Mouse (Mus musculus) kidney, embryonic 15.5 days (tissue): Measurements from ENCODE around the gene Gfi1b. TPM values are rescaled to one million over a fixed set of nuclear protein-coding genes. Genes with fewer than 3 reads are reported as not detected.
A peak's percentile ranks its signal among the peaks of the same experiment; 100 is the strongest.

Experiments
- ATAC-seq: fragments of 200-750 bp; cut with Nextera tagmentation; replicated peaks from 2 replicates; pipeline ENCODE4 v1.8.0; 2017; ENCODE audit warnings: moderate TSS enrichment; ENCODE audit not compliant: low FRiP score
- H3K27ac ChIP-seq: fragments of 300-500 bp; sonication (generic); 2 replicates; pipeline ENCODE4 v1.5.1; 2015; ENCODE audit warnings: mild to moderate bottlenecking, inconsistent platforms
- H3K27me3 ChIP-seq: fragments of 300-500 bp; sonication (generic); 2 replicates; pipeline ENCODE4 v1.6.1; 2015; ENCODE audit warnings: inconsistent platforms
- H3K36me3 ChIP-seq: fragments of 300-500 bp; sonication (generic); 2 replicates; pipeline ENCODE4 v1.6.1; 2015; ENCODE audit warnings: inconsistent platforms
- H3K4me1 ChIP-seq: fragments of 300-500 bp; sonication (generic); 2 replicates; pipeline ENCODE4 v1.6.1; 2015; ENCODE audit warnings: inconsistent platforms
- H3K4me2 ChIP-seq: fragments of 300-500 bp; sonication (generic); 2 replicates; pipeline ENCODE4 v1.6.1; 2015; ENCODE audit warnings: moderate library complexity, mild to moderate bottlenecking, inconsistent platforms
- H3K4me3 ChIP-seq: fragments of 300-500 bp; sonication (generic); replicated peaks from 2 replicates; pipeline ENCODE4 v1.5.1; 2015; ENCODE audit warnings: mild to moderate bottlenecking, inconsistent platforms
- H3K9ac ChIP-seq: fragments of 300-500 bp; sonication (generic); 2 replicates; pipeline ENCODE4 v1.6.1; 2015; ENCODE audit warnings: mild to moderate bottlenecking, inconsistent platforms
- H3K9me3 ChIP-seq: fragments of 300-500 bp; sonication (generic); replicated peaks from 2 replicates; pipeline ENCODE4 v1.6.1; 2016; ENCODE audit warnings: inconsistent platforms
- WGBS: fragments of 180-500 bp; shearing (Covaris S2); methylation state at CpG from one replicate; pipeline ENCODE4 v1.1.7; 2015; ENCODE audit warnings: mixed read lengths; 5-methylcytosine and 5-hydroxymethylcytosine counted together
- polyA plus RNA-seq: library from polyadenylated mRNA; unstranded; fragments of >200 nt; fragmentation: Nextera tagmentation; extraction: Ambion mirVana; gene quantifications from 2 replicates; pipeline ENCODE4 v1.2.1, GENCODE M21; 2015

Gene Gfi1b
- polyA plus RNA-seq: 0.69 and 1.1 TPM in 2 replicates

DNA sequence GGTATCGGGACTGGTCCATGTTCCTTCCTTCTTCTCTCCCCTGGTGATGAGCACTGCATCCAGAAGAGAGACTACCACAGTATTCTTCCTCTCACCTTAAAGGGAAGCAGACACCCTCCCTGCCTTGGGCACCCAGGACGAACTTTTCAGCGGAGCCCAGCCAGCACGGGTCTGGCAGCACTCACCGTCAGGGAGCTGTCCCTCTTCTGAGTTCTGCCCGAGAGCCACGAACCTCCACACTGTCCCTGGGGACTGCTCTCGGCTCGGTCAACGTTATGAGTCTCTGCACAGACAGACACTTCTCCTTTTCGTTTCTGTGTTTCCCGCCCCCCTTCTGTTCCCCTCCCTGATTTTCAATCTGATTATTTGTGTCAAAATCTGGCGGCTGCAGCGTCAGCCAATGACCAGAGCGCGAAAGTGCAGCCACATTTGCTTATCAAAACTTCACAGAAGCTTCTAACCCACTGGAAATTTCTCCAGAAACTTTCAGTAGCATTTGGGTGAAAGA lies at the start of gene Gfi1b:
Gene Gfi1b, minus strand, starts transcription at position 319 of the 508 bp plus-strand sequence.
- Histone ChIP-seq H3K4me1 (peaks cover 20% of the 10 kb centered on the region), H3K4me2 (peak within 1 kb of the TSS; percentile 16; the same call in 1 of the 2 replicates), H3K27ac (no peak within 1 kb of the TSS), H3K27me3 (peaks cover 34% of the 10 kb centered on the region), H3K9me3 (no peaks in the 10 kb centered on the region), H3K4me3 (0 out of 2 replicates have a peak within 1 kb of the TSS, but pooled peaks have one; percentile 7), H3K9ac (no peak within 1 kb of the TSS), H3K36me3 (no peaks in the 10 kb centered on the region)
- 6% methylated on average over 16 of the region's 16 CpGs for WGBS
- ATAC-seq: no peak

DNA sequence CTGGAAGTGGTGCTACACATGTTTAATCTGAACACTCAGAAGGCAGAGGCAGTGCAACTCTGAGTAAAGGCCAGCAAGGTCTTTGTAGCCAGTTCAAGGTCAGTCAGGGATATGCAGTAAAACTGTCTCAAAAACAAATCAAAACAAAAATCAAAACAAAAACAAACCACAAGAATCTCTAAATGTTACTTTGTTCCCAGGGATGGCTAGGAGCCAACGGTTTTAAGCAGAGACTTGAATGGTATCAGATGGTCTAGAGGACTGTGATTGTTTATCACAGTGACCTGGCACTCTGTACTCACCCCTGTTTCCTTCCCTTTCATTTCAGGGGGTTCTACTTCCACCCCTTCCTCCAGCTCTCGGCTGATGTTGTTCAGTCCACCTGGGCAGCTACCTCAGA lies 49.7 kb upstream of the Gfi1b start:
- Histone ChIP-seq H3K9me3 (no peaks in the 10 kb centered on the region), H3K4me3 (no peak overlapping the region), H3K36me3 (peaks cover 95% of the 10 kb centered on the region), H3K9ac (no peak overlapping the region), H3K4me1 (no peaks in the 10 kb centered on the region), H3K4me2 (no peak overlapping the region), H3K27me3 (no peaks in the 10 kb centered on the region), H3K27ac (no peak overlapping the region)
- ATAC-seq: no peak
- 74% methylated on average over 2 of the region's 2 CpGs for WGBS

DNA sequence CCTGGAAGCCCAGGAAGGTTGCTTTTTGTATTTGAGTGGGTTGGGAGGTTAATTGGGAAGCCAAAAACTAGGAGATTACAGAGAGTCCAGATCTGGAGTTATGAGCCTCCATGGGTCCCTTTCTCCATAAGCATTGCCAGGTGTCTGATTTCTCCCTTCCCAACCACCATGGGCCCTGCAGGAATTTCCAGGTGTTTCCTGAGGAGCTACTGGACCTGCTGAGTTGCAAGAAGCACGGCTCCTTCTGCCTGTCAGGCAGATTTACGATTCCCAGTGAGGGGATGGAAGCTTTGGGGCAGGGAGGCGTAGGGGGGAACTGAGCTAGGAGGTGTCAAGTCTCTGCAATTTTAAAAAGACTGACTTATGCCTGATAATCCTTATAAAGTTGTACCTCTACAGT lies 44.0 kb upstream of the Gfi1b start:
- Histone ChIP-seq H3K9me3 (no peaks in the 10 kb centered on the region), H3K9ac (no peak overlapping the region), H3K27me3 (no peaks in the 10 kb centered on the region), H3K36me3 (peaks cover 96% of the 10 kb centered on the region), H3K4me1 (no peaks in the 10 kb centered on the region), H3K4me2 (no peak overlapping the region), H3K27ac (no peak overlapping the region), H3K4me3 (no peak overlapping the region)
- no peak for ATAC-seq
- 52% methylated on average over 3 of the region's 3 CpGs for WGBS

DNA sequence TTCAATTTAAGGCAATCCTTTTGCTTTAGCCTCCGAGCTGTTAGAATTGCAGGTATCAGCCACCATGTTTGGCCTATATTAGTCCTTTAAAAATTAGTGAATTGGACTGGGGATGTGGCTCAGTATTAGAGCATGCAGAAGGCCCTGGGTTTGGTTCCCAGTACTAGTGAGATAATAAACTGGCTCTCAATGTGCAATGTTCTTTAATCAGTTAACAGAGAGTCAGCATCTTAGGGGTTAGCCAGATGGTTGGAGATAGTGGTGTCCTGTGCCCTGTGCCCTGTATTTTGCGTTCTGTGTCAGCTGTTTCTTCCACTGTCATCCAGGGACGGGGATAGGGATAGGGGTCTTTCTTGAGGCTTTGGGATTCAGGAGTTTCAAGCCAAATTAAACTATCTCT lies 41.1 kb upstream of the Gfi1b start:
- H3K27me3 ChIP-seq: no peaks in the 10 kb centered on the region
- WGBS: 91% methylated on average over 3 of the region's 3 CpGs
- no peak for ATAC-seq
- H3K4me3 ChIP-seq: no peak overlapping the region
- no peak overlapping the region for H3K4me2 ChIP-seq
- no peak overlapping the region for H3K9ac ChIP-seq
- H3K4me1 ChIP-seq: no peaks in the 10 kb centered on the region
- H3K27ac ChIP-seq: no peak overlapping the region
- H3K36me3 ChIP-seq: peaks cover 99% of the 10 kb centered on the region
- H3K9me3 ChIP-seq: no peaks in the 10 kb centered on the region

DNA sequence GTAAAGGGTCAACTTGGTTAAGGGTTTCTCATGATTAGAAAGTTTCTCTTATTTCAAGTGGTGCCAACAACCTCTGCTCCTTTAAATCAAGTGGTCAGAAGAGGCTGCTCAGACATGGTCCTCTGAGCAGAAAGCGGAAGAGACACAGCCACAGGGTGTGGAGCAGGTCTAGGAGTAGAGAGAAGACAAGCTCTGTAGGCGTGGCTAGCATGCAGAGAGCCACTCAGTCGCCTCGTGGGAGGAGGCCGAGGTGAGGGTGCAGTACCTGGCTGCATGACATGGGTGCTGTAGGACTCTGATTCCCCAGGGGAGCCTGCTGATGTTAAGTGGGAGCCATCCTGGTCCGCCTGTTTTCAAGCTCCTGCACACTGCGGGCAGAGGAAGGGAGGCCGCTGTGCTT lies 34.4 kb upstream of the Gfi1b start:
- Histone ChIP-seq H3K36me3 (peaks cover 64% of the 10 kb centered on the region), H3K9ac (no peak overlapping the region), H3K4me1 (no peaks in the 10 kb centered on the region), H3K27ac (no peak overlapping the region), H3K4me2 (no peak overlapping the region), H3K27me3 (no peaks in the 10 kb centered on the region), H3K9me3 (no peaks in the 10 kb centered on the region), H3K4me3 (no peak overlapping the region)
- WGBS: 75% methylated on average over 8 of the region's 8 CpGs
- ATAC-seq: no peak

DNA sequence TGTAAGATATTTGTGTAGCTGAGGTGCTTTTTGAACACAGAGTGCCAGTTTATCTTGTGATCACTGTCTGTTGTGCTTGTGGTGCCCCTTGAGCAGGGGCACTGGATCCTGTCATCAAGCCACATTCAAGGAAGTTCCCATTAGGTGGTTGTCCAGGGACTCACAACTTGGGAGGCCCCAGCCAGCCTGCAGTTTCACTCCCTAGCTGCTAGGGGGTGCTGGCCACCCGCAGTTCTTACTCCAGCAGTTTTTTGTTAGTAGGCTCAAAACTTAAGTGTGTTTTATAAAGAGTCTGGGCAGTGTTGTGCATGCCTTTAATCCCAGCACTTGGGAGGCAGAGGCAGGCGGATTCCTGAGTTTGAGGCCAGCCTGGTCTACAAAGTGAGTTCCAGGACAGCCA lies 32.5 kb upstream of the Gfi1b start:
- Histone ChIP-seq H3K9me3 (no peaks in the 10 kb centered on the region), H3K9ac (no peak overlapping the region), H3K4me3 (no peak overlapping the region), H3K4me2 (no peak overlapping the region), H3K4me1 (no peaks in the 10 kb centered on the region), H3K27ac (no peak overlapping the region), H3K27me3 (no peaks in the 10 kb centered on the region), H3K36me3 (peaks cover 45% of the 10 kb centered on the region)
- no peak for ATAC-seq
- WGBS: 71% methylated on average over 2 of the region's 2 CpGs

DNA sequence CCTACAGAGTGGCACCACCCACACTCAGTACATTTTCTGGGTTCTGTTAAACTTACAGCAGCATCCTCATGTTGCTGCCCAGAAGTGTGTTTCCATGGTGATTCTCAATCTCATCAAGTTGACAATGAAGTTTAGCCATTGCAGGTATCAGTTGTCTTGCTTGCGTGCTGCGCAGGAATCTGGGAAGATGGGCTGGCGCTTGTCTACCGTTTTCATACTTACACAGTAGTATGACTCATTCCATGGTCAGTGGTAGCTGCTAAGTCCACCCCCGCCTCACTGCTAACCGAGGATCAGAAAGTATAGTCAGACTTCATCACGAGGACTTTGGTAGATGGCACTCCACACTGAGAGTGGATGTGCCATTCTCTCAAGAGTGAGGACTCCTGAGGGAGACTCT lies 31.6 kb upstream of the Gfi1b start:
- Histone ChIP-seq H3K27me3 (no peaks in the 10 kb centered on the region), H3K4me3 (no peak overlapping the region), H3K4me1 (no peaks in the 10 kb centered on the region), H3K4me2 (no peak overlapping the region), H3K27ac (no peak overlapping the region), H3K36me3 (peaks cover 35% of the 10 kb centered on the region), H3K9me3 (no peaks in the 10 kb centered on the region), H3K9ac (no peak overlapping the region)
- no peak for ATAC-seq
- WGBS: 95% methylated on average over 7 of the region's 7 CpGs

DNA sequence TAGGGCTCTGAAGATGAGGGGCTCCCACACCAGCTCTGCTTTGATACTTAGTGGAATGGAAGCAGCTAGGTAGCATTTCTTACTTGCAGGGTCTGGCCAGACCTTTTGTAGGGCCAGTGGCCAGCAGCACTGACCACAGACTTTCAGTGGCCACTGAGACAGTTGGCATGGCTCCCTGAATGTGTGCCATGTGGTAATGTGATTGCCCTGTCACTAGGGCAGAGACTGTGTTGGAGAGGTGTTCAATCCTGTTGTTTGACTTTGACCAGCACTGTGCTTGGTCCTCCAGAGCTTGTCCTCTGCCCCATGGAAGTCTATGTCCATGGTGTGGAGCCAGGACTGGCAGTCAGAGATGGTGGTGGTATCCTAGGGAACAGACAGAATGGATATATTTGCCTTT lies 28.7 kb upstream of the Gfi1b start:
- Histone ChIP-seq H3K9ac (no peak overlapping the region), H3K4me2 (no peak overlapping the region), H3K27me3 (no peaks in the 10 kb centered on the region), H3K9me3 (no peaks in the 10 kb centered on the region), H3K36me3 (peaks cover 15% of the 10 kb centered on the region), H3K27ac (no peak overlapping the region), H3K4me3 (no peak overlapping the region), H3K4me1 (no peaks in the 10 kb centered on the region)
- no peak for ATAC-seq

DNA sequence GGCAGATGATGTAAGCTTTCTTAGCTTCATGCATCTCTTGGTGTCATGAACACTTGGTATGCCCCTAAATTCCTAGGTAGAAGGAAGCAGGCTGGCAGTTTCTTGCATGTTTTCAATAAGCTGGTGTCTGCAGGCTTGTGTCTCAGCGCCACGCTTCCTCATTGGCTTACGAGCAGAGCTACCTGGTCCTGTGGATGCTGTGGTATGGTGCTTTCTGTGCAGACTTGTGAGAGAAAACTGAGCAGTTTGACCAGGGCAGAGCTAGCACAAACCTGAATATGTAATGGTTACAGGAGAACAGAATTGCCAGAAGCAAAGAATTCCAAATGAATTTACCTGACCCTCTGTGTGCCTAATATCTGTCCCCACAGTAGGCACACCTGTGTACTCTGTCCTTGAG lies 21.3 kb upstream of the Gfi1b start:
- WGBS: 84% methylated on average over 3 of the region's 3 CpGs
- no peaks in the 10 kb centered on the region for H3K36me3 ChIP-seq
- no peak for ATAC-seq
- peaks cover 35% of the 10 kb centered on the region for H3K4me1 ChIP-seq
- H3K27ac ChIP-seq: no peak overlapping the region
- no peaks in the 10 kb centered on the region for H3K27me3 ChIP-seq
- H3K9me3 ChIP-seq: no peaks in the 10 kb centered on the region
- 0 out of 2 replicates have a peak overlapping the region, but pooled peaks have one; percentile 78 for H3K4me2 ChIP-seq
- no peak overlapping the region for H3K4me3 ChIP-seq
- H3K9ac ChIP-seq: no peak overlapping the region

DNA sequence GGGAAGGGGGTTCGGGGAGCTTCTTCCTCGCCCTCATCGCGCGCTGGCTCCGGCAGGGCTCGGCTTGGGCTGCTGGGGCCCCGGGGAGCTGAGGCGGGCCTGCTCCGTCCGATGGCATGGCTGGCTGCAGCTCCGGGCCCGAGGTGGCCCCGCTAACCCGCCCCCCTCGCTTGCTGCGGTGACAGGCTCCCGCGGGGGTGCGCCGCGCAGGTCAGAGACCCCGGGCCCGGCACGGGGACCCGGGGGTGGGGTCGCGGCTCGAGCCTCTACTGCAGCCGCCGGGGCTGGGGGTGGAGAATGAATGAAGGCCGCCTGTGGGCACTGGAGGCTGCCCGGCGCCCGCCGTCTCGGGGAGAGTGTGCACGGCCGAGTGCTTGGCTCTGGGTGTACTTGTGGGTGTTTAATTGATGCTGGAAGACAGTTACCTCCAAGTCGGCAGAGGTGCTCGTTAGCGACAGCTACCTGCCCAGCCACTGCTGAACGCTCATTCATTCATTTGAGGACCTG lies 19.7 kb upstream of the Gfi1b start:
- H3K27ac ChIP-seq: peak overlapping the region; percentile 91
- no peaks in the 10 kb centered on the region for H3K36me3 ChIP-seq
- peak; percentile 63 for ATAC-seq
- WGBS: under 1% methylated on average over 43 of the region's 43 CpGs
- peaks cover 36% of the 10 kb centered on the region for H3K4me1 ChIP-seq
- H3K4me3 ChIP-seq: peak overlapping the region; percentile 92
- H3K4me2 ChIP-seq: peak overlapping the region; percentile 78
- no peaks in the 10 kb centered on the region for H3K9me3 ChIP-seq
- peak overlapping the region; percentile 95 for H3K9ac ChIP-seq
- no peaks in the 10 kb centered on the region for H3K27me3 ChIP-seq

DNA sequence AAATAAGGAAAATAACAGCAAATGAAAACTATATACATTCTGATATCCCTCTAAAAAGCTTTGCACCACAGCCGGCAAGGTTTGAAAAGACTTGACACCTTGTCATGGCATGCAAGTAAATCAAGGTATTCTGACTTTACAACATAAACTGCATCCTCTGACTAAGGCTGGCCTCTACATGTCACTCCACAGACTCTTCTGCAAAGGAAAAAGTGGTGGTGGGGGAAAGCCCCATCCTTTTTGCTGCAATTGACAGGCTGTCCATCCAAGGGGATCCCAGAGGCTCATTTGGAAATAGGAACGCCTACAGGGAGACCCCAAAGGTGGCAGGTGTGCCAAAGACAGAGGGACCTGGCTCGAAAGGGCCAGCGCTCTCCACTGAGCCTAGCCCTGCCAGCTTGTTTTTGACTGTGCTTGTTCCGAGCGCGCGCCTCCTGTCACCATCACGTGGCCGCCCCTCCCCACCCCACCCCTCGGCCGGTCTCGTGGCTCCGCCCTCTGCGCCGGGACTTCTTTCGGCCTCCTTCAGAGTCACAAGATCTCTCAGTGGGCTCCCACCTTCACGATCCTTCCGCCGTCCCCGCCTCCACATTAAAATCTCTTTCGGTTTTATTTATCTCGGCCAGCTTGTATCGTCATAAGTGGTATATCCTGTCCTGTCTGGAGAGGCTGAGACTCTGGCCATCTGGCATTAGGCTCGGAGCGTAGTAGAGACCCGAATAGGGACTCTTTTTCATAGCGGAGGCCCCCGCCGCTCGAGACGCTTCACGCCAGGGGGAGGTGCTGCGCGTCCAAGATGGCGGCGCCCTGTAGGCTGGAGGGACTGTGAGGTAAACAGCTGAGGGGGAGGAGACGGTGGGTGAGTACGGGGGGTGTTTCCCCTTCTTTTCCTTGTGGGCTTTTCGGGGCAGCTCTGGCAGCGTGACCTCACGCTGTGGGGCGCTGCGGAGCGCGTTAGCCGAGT lies 19.0 kb upstream of the Gfi1b start, which contains the start of gene Tsc1:
Gene Tsc1, plus strand, starts transcription at position 768 of the 964 bp plus-strand sequence.
- H3K4me2 ChIP-seq: peak within 1 kb of the TSS; percentile 78
- ATAC-seq: peak; percentile 94
- H3K9me3 ChIP-seq: no peaks in the 10 kb centered on the region
- H3K27ac ChIP-seq: peak within 1 kb of the TSS; percentile 91
- no peaks in the 10 kb centered on the region for H3K27me3 ChIP-seq
- 2% methylated on average over 47 of the region's 47 CpGs for WGBS
- H3K36me3 ChIP-seq: no peaks in the 10 kb centered on the region
- H3K9ac ChIP-seq: peak within 1 kb of the TSS; percentile 95
- peaks cover 36% of the 10 kb centered on the region for H3K4me1 ChIP-seq
- peak within 1 kb of the TSS; percentile 92 for H3K4me3 ChIP-seq

DNA sequence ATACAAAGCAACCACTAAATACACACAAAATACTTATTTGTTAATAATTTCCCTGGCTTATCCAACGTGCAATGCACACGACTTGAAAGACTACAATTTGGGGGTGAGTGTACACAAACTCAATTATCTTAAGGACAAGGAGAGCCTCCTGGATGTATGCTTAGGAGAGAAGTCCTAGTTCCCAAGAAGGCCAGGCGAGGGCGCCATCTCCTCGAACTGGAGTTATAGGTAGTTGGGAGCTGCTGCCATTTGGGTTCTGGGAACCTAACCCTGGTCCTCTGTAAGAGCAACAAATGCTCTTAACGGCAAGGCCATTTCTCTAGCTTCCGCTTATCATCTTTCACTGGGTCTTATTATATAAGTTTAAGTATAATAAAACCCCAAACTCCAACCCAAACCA lies 18.0 kb upstream of the Gfi1b start:
- no peak for ATAC-seq
- Histone ChIP-seq H3K27ac (no peak overlapping the region), H3K4me2 (no peak overlapping the region), H3K9me3 (no peaks in the 10 kb centered on the region), H3K9ac (no peak overlapping the region), H3K4me1 (peaks cover 36% of the 10 kb centered on the region), H3K36me3 (no peaks in the 10 kb centered on the region), H3K4me3 (no peak overlapping the region), H3K27me3 (no peaks in the 10 kb centered on the region)
- 57% methylated on average over 7 of the region's 7 CpGs for WGBS
